Mouse (Mus musculus): Measurements from ENCODE around the gene Pmis2. TPM values are rescaled to one million over a fixed set of nuclear protein-coding genes. Genes with fewer than 3 reads are reported as not detected.
A peak's percentile ranks its signal among the peaks of the same experiment; 100 is the strongest.

The Pmis2 gene
- total and polyA plus RNA-seq, 2 experiments from 2014 or later = not detected

DNA sequence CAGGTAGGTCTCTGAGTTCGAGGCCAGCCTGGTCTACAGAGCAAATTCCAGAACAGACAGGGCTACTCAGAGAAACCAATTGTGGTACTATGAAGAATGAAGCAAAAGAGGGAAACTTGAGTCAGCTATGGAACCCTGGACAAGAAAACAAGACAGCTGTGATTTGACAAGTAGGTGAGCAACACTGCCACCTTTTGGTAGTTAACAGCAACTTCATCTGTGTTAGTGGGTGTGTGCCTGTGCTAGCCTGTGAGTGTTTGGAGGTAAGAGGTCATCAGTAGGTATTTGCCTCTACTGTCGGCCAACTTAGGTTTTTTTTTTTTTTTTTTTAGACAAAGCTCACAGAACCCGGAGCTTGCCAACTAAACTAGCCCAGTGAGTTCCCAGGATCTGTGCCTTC, 2.2 kb downstream of the Pmis2 start:
- Histone ChIP-seq H3K36me3 (ENCODE audit: insufficient read depth, low read length) (no peaks in the 10 kb centered on the region), H3K27me3 (ENCODE audit: insufficient read depth, low read length) (no peaks in the 10 kb centered on the region; the same call in 1 of the 2 replicates), H3K4me1 (ENCODE audit: insufficient read depth, low read length) (no peaks in the 10 kb centered on the region), H3K4me2 (ENCODE audit: low read depth, low read length) (no peak overlapping the region), H3K4me3 (ENCODE audit: low read length) (no peak overlapping the region), H3K27ac (no peak overlapping the region), H3K9ac (replicated peaks; ENCODE audit: low read length) (no peak overlapping the region), H3K9me3 (ENCODE audit: low read length) (no peaks in the 10 kb centered on the region)
- ATAC-seq = no peak
- peak; percentile 14 for DNase-seq (ENCODE audit: low spot score)
- WGBS = 28% methylated on average over 3 of the region's 3 CpGs
- peak; percentile 50 for TF ChIP-seq CTCF (IDR thresholded peaks at IDR 0.05; ENCODE audit: low read depth)

DNA sequence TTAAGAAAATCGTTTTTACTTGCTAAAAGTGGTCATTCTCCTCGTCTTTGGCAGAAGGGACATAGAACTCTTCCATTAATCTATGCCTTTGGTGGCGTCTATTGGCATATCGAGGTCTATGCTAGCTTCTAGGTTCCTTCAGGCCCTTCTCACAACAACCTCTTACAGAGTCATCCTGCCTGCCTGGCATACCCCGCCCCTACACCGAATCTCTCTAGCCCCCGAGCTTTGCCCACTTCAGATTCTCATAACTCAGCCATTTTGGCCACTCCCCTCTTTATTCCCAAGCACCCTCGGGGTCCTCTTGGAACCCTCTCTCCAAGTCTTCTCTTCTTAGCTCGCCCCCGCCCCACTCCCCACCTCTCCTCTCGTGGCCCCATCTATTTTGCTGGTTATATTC, 6.1 kb downstream of the Pmis2 start:
- DNase-seq (ENCODE audit: low spot score) (peak; percentile 45), ATAC-seq (peak; percentile 65)
- Histone ChIP-seq H3K9ac (replicated peaks; ENCODE audit: low read length) (peak overlapping the region; percentile 68), H3K9me3 (ENCODE audit: low read length) (no peaks in the 10 kb centered on the region), H3K4me3 (ENCODE audit: low read length) (peak overlapping the region; percentile 62), H3K4me2 (ENCODE audit: low read depth, low read length) (peak overlapping the region; percentile 91), H3K4me1 (ENCODE audit: insufficient read depth, low read length) (no peaks in the 10 kb centered on the region), H3K36me3 (ENCODE audit: insufficient read depth, low read length) (no peaks in the 10 kb centered on the region), H3K27me3 (ENCODE audit: insufficient read depth, low read length) (no peaks in the 10 kb centered on the region; the same call in 1 of the 2 replicates), H3K27ac (peak overlapping the region; percentile 85)
- no peak for TF ChIP-seq CTCF (IDR thresholded peaks at IDR 0.05; ENCODE audit: low read depth)
- 5% methylated on average over 11 of the region's 11 CpGs for WGBS

DNA sequence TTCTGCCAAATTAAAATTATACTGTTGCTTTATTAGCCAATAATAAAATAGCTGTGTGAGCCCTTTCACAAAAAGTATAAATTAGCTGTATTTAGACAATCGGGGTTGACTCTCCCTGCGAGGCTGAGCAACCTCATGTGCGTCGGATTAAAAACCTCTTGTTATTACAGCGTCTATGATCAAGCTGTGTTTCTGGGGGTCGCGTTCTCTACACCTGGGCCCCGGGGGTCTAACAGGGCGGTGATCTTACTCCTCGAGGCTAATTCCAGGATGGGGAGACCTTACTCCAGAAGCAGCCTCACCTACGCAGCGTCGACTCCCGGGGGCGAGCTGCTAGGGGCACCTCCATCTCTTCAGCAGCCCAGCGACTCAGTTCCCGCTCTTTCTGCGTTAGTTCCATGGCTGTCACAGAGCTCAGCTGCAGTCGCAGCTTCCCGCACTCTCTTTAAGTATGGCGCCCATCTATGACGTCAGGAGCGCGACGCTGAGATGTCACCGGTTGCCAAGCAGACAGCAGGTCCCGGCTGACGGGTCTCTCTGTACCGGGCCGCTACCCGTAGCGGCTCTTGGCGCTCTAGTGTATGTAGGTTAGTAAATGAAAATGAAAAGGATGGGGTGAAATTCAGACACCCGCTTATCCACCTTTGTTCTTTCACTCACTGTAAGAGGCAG, 6.7 kb downstream of the Pmis2 start, which contains the start of gene Haus5:
Gene Haus5, minus strand, starts transcription at position 466 of the 672 bp plus-strand sequence.
- DNase-seq (ENCODE audit: low spot score) = peak; percentile 97
- peak within 1 kb of the TSS; percentile 91 for H3K4me2 ChIP-seq (ENCODE audit: low read depth, low read length)
- under 1% methylated on average over 34 of the region's 34 CpGs for WGBS
- H3K36me3 ChIP-seq (ENCODE audit: insufficient read depth, low read length) = no peaks in the 10 kb centered on the region
- peak within 1 kb of the TSS; percentile 85 for H3K27ac ChIP-seq
- H3K9me3 ChIP-seq (ENCODE audit: low read length) = no peaks in the 10 kb centered on the region
- peak; percentile 96 for ATAC-seq
- no peaks in the 10 kb centered on the region; the same call in 1 of the 2 replicates for H3K27me3 ChIP-seq (ENCODE audit: insufficient read depth, low read length)
- peak within 1 kb of the TSS; percentile 62 for H3K4me3 ChIP-seq (ENCODE audit: low read length)
- no peak for TF ChIP-seq CTCF (IDR thresholded peaks at IDR 0.05; ENCODE audit: low read depth)
- peak within 1 kb of the TSS; percentile 68 for H3K9ac ChIP-seq (replicated peaks; ENCODE audit: low read length)
- H3K4me1 ChIP-seq (ENCODE audit: insufficient read depth, low read length) = no peaks in the 10 kb centered on the region

DNA sequence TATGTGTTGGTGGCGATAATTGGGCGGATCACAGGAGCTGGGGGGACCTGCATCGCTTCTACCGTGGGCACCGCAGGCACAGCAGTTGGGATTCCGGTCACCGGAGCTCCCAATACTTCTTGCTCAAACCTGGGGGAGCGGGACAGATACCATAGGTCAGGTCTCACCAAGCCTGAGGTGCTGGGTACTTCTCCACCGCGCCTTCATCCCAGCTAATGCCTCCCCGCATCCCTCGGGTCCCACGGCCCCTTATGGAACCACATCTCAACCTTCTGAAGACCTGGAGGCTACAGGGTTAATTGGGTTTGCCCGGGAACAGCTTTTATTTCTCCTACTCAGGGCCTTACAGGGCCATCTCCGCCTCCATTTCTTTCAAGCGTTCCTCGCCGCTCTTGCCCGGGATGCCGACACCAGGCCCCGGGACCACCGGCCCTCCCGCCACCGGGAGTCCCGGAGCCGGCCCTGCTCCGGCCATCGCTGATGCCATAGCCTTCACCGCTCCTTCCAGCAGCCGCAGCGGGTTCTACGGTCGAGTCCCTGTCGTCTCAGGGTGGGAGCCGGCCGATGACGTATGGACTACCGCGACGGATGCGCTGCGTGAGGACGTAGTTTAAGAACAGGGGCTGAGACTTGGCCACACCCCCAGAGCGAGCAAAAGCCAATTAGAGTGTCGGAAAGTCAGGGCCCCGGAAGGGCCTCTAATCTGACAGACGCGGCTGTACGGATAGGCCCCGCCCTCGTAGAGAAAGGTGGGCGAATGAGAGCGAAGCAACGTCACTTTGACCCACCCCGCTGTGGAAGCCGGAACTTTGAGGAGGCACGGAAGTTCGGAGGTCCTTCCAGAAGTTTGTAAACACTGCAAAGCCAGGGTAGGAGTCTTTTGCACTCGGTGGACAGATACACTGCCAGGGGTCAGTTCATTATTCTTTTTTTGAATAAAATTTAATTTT, 21.5 kb downstream of the Pmis2 start, which contains the start of gene Rbm42:
Gene Rbm42, minus strand, starts transcription at position 727 of the 950 bp plus-strand sequence.
- WGBS = 1% methylated on average over 59 of the region's 59 CpGs
- H3K4me3 ChIP-seq (ENCODE audit: low read length) = peak within 1 kb of the TSS; percentile 98
- DNase-seq (ENCODE audit: low spot score) (peak; percentile 99), ATAC-seq (peak; percentile 100)
- H3K4me1 ChIP-seq (ENCODE audit: insufficient read depth, low read length) = no peaks in the 10 kb centered on the region
- peak within 1 kb of the TSS; percentile 92 for H3K4me2 ChIP-seq (ENCODE audit: low read depth, low read length)
- H3K9me3 ChIP-seq (ENCODE audit: low read length) = no peaks in the 10 kb centered on the region
- peak within 1 kb of the TSS; percentile 86 for H3K27ac ChIP-seq
- no peak for TF ChIP-seq CTCF (IDR thresholded peaks at IDR 0.05; ENCODE audit: low read depth)
- no peaks in the 10 kb centered on the region for H3K27me3 ChIP-seq (ENCODE audit: insufficient read depth, low read length)
- H3K36me3 ChIP-seq (ENCODE audit: insufficient read depth, low read length) = peaks cover 37% of the 10 kb centered on the region
- peak within 1 kb of the TSS; percentile 95 for H3K9ac ChIP-seq (replicated peaks; ENCODE audit: low read length)

DNA sequence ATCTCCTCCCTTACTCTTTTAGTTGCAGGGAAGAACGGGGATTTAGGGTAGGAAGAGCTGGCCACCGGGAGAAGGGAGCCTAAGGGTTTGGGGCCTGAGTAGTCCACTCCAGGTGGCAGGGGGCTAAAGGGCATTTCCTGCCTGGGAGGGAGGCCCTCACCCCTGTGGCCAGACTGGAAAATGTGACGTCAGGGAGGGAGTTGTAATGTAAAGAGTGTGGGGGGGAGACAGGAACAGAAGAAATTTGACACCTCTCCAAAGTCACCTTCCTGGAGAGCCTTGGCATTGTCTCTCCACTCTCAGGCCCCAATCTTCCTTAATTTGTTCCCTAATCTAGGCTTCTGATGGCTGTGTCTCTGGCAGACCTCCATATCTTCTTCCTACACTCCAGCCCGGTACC, 32.3 kb downstream of the Pmis2 start:
- H3K27ac ChIP-seq = no peak overlapping the region
- no peak for TF ChIP-seq CTCF (IDR thresholded peaks at IDR 0.05; ENCODE audit: low read depth)

DNA sequence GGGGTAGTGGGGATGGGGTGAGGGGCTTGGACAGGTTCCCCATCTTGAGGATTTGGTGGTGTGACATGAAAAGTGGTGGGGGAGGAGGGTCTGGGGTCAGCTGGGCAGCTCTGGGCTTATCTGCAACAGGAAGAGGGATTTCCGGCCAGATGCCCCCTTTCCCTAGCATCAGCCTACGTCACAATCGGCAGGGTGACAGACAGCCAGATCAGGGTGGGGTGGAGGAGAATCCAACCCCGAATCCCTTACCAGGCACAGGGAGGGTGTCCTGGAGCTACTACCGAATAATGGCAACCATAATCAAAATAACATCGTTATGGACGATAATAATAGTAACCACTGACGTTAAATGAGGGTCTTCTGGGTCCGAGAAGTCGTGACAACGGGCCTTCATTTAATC, 35.0 kb downstream of the Pmis2 start:
- Histone ChIP-seq H3K9ac (replicated peaks; ENCODE audit: low read length) (no peak overlapping the region), H3K4me1 (ENCODE audit: insufficient read depth, low read length) (no peaks in the 10 kb centered on the region), H3K36me3 (ENCODE audit: insufficient read depth, low read length) (peaks cover 7% of the 10 kb centered on the region), H3K4me2 (ENCODE audit: low read depth, low read length) (no peak overlapping the region), H3K27ac (no peak overlapping the region), H3K4me3 (ENCODE audit: low read length) (no peak overlapping the region), H3K27me3 (ENCODE audit: insufficient read depth, low read length) (peaks cover 47% of the 10 kb centered on the region), H3K9me3 (ENCODE audit: low read length) (no peaks in the 10 kb centered on the region)
- ATAC-seq = no peak
- no peak for TF ChIP-seq CTCF (IDR thresholded peaks at IDR 0.05; ENCODE audit: low read depth)
- WGBS = 34% methylated on average over 11 of the region's 11 CpGs
- DNase-seq (ENCODE audit: low spot score) = no peak

More for the DNA sequence above, 32.3 kb downstream of the Pmis2 start:
- Histone ChIP-seq H3K9ac (replicated peaks; ENCODE audit: low read length) (no peak overlapping the region), H3K36me3 (ENCODE audit: insufficient read depth, low read length) (peaks cover 30% of the 10 kb centered on the region), H3K4me2 (ENCODE audit: low read depth, low read length) (no peak overlapping the region), H3K9me3 (ENCODE audit: low read length) (no peaks in the 10 kb centered on the region), H3K4me3 (ENCODE audit: low read length) (no peak overlapping the region), H3K27me3 (ENCODE audit: insufficient read depth, low read length) (peaks cover 25% of the 10 kb centered on the region), H3K4me1 (ENCODE audit: insufficient read depth, low read length) (no peaks in the 10 kb centered on the region)
- DNase-seq (ENCODE audit: low spot score) (no peak), ATAC-seq (no peak)
- 38% methylated on average over 4 of the region's 4 CpGs for WGBS
